Mouse (Mus musculus) spleen, postnatal 36 days (tissue): ENCODE data around the gene Slc25a12.

Experiments
- DNase-seq, 2 experiments: peaks; one replicate each; pipeline ENCODE4 v3.0.0; 2022; ENCODE audit warnings: low spot score in 2 of 2, mixed read lengths in 1 of 2

Slc25a12 gene

DNA sequence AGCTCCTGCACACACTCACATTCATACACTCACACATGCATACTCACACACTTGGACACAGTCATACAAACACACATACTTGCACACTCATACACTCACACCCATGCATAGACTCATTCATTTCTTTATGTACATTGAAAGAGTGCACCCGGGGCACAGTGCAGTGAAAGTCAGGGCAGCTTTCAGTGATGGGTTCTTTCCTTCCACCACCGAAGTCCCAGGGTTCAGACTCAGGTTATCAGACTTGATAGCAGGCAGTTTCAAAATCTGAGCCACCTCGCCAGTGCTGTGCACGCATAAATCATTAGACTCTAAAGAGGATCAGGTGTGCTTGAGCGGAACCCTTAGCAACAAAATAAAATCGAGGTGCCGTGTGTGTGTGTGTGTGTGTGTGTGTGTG is 17.4 kb downstream of the Slc25a12 start:
- DNase-seq: no peak

DNA sequence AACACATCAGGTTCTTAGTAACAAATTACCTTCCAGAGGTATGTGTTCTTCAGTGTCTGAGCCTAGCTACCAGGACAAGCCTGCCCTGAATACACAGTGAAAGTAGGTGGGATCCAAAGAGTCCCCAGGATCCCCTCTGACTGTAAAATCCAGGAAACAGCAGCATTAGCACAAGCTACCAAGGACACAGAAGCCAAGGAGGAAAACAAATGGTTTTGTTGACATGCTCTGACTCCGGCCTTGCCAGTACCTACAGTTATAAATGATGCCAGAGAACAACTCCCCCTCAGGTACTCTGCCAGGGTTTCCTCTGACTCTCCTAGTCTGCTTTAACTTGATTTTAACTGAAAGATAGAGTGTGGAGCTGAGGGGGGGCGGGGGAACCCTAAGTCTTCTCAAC is 18.0 kb downstream of the Slc25a12 start:
- no peak for DNase-seq

DNA sequence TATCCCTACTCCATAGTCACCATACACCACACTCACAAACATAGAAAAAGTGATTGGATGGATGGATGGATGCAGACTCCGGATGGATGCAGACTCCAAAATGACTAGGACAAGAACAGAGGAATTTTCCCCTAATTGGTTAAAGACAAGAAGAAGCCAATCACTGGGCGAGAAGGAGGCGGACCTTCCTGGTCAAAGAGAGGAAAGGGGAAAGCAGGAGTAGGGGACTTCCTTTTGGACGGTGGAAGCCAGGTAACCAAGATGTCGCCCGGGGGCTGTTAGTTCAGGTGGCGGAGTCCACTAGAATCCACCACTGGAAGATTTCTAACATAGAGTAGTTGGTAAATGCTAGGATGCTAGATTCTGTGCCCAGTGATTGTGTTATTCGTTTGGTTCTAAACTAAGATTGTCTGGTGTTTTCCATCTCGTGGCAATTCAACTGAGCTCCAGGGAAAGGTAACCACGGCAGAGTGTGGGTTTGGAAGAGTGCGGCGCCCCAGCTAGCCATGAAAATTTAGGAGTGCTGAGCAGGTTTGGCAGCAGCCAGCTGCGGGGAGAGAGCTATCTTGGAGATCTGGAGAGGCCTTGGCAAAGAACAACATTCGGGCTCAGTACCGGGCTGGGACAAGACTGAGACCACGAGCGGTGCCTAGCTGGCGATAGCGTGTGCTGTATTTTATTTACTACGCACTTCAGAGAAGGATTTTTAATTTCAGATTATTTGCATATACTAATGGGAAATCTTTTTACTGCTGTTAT is 19.6 kb downstream of the Slc25a12 start:
- no peak for DNase-seq

DNA sequence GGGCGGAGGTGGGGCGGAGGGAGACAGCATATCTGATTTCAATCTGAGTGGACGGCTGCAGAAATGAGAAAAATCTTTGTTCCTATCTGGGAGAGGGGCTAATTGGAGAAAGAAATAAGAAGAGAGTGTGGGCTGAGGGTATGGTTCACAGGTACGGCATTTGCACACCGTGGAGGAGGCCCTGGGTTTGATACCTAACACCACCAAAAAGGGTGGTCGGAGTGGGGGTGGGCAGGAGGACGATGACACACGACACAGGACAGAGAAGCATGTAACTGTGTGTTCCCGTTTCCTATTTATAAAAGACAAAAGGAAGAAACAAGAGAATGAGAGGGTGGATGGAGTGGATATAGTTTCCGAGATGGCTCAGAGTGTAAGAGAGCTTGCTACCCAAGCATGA is 20.4 kb downstream of the Slc25a12 start:
- no peak for DNase-seq

DNA sequence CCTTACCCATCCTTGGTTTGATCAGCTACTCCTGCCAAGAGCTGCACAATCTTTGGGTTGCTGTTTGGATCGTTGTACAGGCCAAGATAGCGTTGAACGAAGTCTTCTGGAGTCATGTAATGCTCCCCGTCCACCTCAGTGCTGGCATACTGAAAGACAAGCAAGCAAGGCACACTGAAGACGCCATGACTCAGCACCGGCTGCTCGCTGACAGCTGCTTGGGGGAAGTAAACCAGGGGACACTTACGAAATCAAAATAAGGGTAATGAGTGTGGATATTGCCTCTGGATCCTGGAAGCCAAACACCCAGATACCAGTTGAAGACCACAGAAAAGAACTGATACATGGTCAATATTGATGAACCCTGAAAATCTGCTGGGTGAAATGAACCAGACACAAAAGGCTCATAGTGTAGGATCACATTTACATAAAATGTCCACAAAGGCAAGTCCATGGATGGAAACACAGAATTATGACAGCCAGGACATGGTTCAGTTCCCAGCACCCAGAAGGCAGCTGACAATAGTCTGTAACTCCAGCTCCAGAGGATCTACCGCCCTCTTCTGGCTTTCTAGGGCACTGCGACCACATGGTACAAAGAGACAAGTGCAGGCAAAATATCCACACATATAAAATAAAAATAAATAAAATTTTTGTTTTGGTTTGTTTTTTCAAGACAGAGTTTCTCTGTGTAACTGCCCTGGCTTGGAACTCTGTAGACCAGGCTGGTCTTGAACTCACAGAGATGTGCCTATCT is 23.5 kb downstream of the Slc25a12 start:
- DNase-seq: no peak

DNA sequence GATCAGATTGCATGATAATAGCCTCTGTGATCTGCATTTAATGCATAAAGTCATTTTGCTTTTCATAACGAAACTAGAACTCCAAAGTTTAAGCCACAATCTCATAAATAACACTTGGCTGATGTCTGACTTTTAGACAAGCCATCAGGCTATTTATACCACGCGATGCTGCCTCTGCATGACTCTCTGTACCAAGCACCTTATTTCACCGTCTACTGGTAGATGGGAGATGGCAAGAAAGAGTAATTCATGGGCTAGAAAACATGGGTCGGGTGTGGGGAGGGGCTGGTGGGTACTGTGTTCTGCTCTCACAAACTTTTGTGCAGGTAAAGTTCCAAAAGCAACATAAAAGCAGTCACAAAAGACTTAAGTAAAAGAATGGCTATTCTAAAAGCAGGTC is 27.4 kb downstream of the Slc25a12 start:
- DNase-seq: no peak

DNA sequence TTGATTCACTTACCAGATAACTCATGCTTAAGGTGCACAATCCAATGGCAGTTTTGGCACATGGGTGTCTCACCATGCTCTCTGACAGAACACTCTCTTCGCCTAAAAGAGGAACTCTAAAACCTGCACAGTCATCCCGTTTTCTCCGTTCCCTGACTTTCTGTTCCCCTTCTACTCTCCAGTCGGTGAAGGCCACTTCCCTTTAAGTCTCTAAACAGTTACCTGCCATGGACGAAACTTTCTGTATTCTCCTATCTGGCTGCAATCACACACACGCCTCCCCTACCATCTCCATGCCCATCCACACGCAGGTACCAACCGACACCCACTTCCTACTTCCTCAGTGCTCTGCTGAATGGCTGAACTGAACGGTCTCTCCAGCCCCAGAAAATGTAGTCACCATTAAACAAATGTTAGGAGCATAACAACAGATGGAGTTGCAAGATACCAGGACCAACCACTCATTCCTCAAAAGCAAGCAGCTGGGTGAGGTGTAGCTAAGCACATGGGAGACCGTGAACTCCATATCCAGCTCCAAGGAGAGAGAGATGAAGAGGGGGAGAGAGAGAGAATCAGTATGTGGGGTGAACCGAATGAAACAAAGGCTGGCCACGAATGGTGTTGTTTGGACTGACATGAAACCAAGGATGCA is 29.3 kb downstream of the Slc25a12 start:
- DNase-seq: peak; percentile 41 to 51

DNA sequence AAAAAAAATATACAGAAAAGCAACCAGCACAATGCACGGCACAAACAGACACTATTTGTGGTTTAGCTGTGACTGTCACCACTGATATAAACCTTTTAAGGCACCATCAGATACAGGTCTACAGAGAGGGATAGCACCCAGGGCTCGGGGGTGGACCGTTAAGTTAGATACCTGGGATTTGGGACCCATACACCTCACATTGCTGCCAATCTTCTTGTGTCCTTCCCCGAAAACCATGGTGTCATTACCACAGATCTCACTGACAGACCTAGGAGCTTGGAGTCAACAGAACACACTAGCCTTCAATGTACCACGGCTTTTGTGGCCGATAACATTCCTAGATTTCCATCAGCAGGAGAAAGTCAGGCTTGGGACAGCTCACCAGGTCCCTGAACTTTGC is 30.9 kb downstream of the Slc25a12 start:
- DNase-seq: no peak

DNA sequence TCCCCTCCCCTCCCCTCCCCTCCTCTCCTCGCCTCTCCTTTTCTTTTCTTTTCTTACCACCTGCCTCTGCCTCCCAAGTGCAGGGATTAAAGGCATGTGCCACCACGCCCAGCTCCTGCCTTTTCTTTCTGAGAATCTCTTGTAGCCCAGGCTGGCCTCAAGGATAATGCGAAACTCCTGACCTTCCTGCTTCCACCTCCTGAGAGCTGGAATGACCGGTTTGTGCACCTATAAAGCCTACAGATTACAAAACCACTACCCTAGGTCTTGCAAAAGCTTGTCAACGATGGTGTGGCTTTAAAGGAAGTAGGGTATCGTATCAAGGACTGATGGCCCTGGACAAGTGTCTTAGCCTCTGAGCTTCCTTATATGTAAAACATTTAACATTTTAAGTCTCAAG is 31.3 kb downstream of the Slc25a12 start:
- no peak for DNase-seq

DNA sequence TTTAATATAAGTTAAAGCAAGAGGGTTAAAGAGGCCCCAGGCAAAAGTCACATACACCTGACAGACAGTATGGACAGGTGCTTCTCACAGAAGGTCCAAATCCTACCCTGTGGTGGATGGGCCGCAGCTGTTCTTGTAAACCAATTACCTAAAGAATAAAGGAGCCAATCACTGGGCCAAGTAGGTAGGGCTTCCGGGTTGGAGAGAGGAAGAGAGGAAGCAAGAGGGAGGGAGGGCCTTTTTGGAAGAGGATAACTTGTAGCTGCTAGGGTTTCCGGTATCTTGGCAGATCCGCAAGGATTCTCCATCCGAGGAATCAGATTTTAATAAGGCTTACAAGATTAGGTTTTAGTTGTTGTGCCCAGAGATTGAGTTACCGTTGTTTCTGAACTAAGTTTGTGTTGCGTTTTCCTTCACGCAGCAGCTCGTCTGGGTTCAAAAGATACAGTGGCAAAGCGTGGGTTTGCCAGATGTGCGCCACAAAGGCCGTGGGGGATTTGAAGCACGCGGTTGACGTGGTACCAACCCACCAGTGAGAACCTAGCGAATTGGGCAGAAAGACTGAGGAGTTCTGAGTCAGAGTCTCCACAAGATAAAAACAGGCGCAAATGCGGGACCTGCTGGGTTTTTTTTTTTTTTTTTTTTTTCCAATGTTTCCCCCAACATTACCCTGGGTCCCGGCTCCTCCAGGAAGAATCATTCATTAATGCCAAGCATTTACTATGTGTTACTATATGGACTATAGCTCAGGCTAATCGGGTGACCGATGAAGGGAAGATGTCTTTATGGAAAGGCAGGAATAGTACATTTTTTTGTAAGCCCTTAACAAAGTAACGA is 33.3 kb downstream of the Slc25a12 start:
- no peak for DNase-seq

DNA sequence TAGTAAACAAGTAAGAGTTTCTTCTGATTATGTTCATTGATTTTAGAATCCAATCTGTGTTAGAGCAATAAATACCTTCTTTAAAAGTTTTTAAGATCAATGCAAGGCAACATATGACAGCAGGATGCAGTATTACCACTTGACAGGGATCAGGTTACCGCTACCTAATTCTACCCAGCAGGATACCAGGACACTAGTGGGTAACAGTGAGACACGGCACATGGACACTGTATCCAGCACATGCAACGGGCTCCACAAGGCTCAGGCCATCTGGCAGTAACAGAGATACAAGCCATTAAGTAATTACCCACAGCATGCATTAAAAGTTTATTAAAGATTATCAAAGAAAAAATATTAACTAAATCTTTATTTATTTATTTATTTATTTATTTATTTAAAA is 37.8 kb downstream of the Slc25a12 start:
- DNase-seq: no peak

DNA sequence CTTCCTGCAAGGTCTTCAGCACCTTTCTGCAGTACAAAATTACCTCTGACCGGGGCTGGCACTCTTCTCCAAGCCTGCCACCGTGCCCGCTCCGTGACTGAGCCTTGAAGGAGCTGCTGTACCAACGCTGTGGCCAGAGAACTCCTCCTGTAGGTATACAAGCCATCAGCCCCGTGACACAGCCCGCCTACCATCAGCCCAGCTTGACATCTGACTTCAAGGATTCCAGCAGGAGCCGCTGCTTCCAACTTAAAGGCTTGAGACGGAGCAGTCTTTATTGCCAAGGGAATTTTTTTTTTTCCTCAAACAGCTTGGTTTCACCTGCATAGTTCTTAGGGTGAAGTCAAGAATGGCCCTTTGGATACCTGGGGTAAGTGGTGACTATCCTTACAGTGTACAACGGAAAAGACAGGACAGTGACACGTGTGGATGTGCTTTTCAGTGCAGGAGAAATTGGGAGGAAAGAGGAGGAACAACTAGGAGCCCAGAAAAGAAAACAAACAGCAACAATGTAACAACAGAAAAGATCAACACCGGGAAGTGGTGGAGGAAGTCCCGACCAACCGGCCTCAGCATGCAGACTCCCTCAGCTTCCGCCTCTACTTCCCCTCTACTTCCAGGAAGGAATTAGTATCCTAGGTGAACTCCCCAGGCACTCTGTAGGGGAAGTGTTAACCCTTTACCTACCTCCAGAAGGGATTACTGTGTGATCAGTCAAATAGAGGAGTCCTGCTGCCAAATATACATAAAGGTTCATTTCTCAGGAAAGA is 39.0 kb downstream of the Slc25a12 start:
- no peak for DNase-seq

DNA sequence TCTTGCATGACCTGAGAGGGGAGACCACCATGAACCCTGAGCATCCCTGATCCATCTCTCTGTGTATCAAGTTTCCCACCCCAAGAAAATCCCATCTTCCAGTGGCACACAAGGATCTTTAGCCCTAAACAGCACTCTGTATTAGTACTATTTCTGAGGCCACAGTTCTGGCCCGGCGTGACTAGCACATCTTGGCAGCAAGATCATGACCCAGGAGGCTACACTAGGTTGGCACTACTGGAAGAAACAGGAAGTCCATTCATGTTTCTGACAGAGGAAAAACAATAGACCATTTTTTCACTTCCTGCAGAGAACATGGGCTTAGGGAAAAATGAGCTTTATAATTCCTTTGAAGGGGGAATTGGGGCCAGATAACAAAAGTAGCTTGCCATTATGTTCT is 39.8 kb downstream of the Slc25a12 start:
- no peak for DNase-seq

DNA sequence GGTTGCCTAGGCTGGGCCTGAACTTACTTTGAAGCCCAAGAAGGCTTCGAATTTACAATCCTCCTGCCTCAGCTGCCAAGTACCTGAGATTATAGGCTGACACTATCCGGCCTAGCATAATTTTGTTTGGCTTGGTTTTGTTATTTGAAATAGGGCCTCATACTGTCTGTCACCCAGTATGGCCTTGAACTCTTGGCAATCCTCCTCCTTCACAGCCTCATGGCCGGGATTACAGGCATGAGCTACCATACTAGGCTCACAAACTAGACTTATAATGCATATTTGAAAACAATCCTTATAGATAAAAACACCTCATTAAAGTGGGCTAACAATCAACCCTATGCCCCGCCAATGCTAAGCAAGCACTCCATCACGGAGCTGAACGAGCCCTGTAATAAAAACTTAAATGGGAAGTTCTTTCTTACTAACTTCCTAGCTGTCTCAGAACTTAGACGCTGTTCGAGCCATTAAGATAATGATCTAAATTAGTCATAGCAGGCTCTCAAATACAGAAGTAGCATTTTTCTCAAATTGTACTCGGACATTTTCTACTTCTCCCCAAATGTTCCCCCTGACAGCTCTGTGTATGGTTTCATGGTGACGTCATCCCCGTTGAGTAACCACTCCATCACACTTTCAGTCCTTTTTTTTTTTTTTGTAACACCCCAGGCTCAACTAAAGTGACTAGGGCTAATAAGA is 40.6 kb downstream of the Slc25a12 start:
- DNase-seq: no peak

DNA sequence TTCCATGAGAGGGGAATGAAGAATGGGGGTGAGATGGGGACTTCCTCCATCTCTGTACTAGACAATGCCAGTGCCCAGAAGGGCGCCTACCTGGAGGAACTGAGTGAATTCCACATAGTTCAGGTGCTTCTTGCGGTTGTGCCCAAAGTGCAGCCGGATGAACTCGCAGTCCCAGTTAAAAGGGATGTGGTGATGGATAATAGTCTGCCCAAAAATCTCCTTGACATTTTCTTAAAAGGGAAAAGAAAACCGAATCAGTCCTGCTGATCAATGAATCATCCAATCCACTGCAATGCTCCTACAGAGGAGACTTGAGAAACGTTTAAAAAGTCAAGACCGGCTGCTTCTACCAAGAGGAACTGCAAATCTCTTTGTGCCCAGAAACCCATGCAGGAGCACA is 43.7 kb downstream of the Slc25a12 start:
- no peak for DNase-seq

DNA sequence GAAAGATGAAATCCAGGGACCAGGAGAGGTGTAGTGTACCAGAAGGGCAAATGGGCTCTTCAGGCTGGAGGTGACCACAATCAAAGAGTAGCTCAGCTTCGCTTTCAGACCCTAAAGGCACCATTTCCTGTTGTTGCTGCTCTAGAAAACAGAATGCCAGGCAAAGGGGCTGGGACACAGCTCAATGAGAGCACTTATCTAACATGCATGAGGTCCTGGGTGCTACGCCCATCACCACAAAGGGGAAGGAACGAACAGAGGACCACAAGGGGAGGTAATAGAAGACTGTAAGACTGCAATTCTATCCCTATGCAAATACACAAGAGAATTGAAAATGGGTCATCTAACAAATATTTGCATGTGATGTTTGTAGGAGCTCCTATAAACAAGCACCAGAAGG is 46.1 kb downstream of the Slc25a12 start:
- DNase-seq: no peak

DNA sequence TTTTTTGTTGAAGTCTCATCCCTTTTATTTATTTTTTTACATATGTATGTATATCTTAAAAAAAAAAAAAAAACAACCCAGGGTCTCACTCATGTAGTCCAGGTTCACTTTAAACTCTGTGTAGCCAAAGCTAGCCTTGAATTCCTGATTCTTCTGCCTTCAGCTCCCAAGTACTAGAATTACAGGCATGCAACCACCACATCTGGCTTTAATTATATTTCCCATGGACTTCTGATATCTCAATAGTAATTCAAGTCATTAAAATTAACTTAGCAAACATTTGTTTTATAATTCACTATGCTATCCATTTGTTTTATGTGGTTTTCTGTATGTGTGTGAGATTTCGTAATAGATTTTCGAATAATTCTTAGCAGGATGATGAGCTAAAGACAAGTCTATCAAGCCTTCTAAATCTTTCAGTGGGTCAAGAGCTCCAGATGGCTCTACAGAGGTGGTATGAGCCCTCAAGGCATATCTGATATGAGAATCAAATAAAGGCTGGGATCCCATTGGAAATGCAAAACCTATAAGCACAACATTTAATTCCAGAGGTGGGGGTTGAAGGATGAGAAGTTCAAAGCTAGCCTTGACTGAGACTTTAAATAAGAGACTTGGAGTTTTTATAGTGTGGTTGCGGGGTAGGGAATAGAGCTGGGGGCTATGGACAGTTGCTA is 51.3 kb downstream of the Slc25a12 start:
- no peak for DNase-seq

DNA sequence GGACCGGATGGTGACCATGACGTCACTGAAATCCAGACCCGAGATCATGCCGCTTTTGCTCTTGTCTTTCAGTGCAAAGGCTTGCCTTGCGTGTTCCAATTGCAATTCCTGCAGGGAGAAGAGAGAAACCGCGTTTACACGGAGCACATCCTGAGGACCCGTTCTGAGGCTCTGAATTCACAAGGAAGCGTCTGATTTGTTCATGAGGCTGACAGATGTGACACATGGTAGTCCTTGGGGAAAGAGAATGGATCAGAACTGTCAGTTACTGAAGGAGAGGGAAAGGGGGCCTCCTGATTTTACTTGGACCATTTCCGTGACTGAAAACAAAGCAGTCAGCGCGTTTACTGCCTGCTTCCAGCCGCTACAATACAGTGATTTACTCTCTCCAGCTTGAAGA is 52.5 kb downstream of the Slc25a12 start:
- no peak for DNase-seq

DNA sequence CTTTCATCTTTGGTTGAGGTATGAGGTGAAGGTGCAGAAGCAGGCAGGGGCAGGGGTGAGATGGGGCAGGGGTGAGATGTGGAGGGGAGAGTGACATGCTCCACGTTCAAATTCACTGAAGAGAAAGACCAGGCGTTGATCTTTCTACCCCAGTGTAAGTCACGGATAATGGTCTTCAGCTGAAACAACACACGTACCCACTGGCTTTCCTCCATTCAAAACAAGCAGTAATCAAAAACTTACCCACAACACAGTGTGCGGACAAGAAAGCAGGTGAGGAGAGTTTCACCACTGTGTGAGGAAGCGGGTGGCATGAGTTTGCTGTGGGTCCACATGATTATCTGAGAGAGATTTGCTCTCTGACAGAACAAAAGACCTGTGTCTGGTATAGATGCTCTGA is 53.5 kb downstream of the Slc25a12 start:
- no peak for DNase-seq

DNA sequence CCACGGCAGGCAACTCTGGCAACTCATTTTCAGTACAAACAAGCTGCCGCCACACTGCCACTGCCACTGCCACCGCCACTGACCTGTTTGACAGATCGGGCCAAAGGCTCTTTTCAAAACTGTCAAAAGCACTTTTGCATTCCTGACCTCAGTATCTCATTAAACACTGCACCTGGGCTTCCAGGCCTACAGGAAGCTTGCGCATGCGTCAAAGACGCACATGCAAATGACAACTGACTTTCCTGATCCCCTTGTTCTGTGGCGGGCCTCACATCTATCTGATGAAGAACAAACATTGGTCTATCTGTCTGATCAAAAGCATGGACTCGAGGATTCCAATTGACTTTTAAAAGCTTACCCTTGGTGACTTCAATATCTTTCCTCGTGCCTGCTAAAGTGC is 55.5 kb downstream of the Slc25a12 start:
- DNase-seq: no peak
